Mouse (Mus musculus) kidney, postnatal 4 days (tissue): ENCODE data around the gene Glyatl3.

Experiments
- DNase-seq, 2 experiments: peaks; one replicate each; pipeline ENCODE4 v3.0.0; 2021; ENCODE audit warnings: mixed read lengths in 2 of 2

The Glyatl3 gene

GRCm38 (mm10) chr17:40914250-40914649, at the start of gene Glyatl3:
TSS of gene Glyatl3 (minus strand) at chr17:40914350.
- DNase-seq = no peak

- DNase-seq = no peak
Observed at GRCm38 (mm10) chr17:40948518-40948917, 34.4 kb upstream of the Glyatl3 start.

- peak; percentile 99 for DNase-seq
Observed at GRCm38 (mm10) chr17:40934420-40935231, 20.5 kb upstream of the Glyatl3 start, which contains the start of the genes Mut and Cenpq. TSS of gene Mut (plus strand) at chr17:40934685. TSS of gene Cenpq (minus strand) at chr17:40935047.

GRCm38 (mm10) chr17:40933985-40934384, 19.8 kb upstream of the Glyatl3 start:
- peak in 1 of 2 experiments; percentile 1 for DNase-seq

- no peak for DNase-seq
Observed at GRCm38 (mm10) chr17:40915499-40915898, 1.3 kb upstream of the Glyatl3 start.

- peak; percentile 3 to 11 for DNase-seq
Observed at GRCm38 (mm10) chr17:40904721-40905154, 9.4 kb downstream of the Glyatl3 start.

- DNase-seq = no peak
Observed at GRCm38 (mm10) chr17:40904056-40904597, 10.0 kb downstream of the Glyatl3 start.

GRCm38 (mm10) chr17:40903345-40903744, 10.8 kb downstream of the Glyatl3 start:
- DNase-seq = no peak

GRCm38 (mm10) chr17:40899783-40900363, 14.3 kb downstream of the Glyatl3 start:
- no peak for DNase-seq

- DNase-seq = no peak
Observed at GRCm38 (mm10) chr17:40896863-40897262, 17.3 kb downstream of the Glyatl3 start.

GRCm38 (mm10) chr17:40887849-40888536, 26.2 kb downstream of the Glyatl3 start:
- no peak for DNase-seq

- DNase-seq = no peak
Observed at GRCm38 (mm10) chr17:40885155-40885554, 29.0 kb downstream of the Glyatl3 start.

- DNase-seq = no peak
Observed at GRCm38 (mm10) chr17:40882172-40882571, 32.0 kb downstream of the Glyatl3 start.

- DNase-seq = peak; percentile 50 to 66
Observed at GRCm38 (mm10) chr17:40879924-40880691, 34.0 kb downstream of the Glyatl3 start, which contains the start of gene 9130008F23Rik. TSS of gene 9130008F23Rik (minus strand) at chr17:40880559.

GRCm38 (mm10) chr17:40879528-40879923, 34.6 kb downstream of the Glyatl3 start:
- no peak for DNase-seq

- no peak for DNase-seq
Observed at GRCm38 (mm10) chr17:40877741-40878140, 36.4 kb downstream of the Glyatl3 start.

- no peak for DNase-seq
Observed at GRCm38 (mm10) chr17:40875568-40875967, 38.6 kb downstream of the Glyatl3 start.

GRCm38 (mm10) chr17:40874701-40875100, 39.4 kb downstream of the Glyatl3 start:
- no peak for DNase-seq

- DNase-seq = peak; percentile 12 to 37
Observed at GRCm38 (mm10) chr17:40873582-40874011, 40.6 kb downstream of the Glyatl3 start.

- DNase-seq = no peak
Observed at GRCm38 (mm10) chr17:40872626-40873025, 41.5 kb downstream of the Glyatl3 start.

GRCm38 (mm10) chr17:40868952-40869747, 45.0 kb downstream of the Glyatl3 start:
- no peak for DNase-seq
